Mouse (Mus musculus) limb, embryonic 10.5 days (tissue): ENCODE measurements around the gene Rasgef1b. TPM values are rescaled to one million over a fixed set of nuclear protein-coding genes. Genes with fewer than 3 reads are reported as not detected.

Experiments used
- DNase-seq: peaks from one replicate; pipeline ENCODE4 v3.0.0-alpha.2; 2017; ENCODE audit warnings: low spot score
- H3K27ac ChIP-seq: fragments of 300-500 bp; sonication (generic); 2 replicates; pipeline ENCODE4 v1.5.1; 2016; ENCODE audit warnings: mild to moderate bottlenecking
- H3K27me3 ChIP-seq: fragments of 300-500 bp; sonication (generic); 2 replicates; pipeline ENCODE4 v1.6.1; 2016; ENCODE audit warnings: low read depth, mild to moderate bottlenecking; ENCODE audit not compliant: poor library complexity, severe bottlenecking
- H3K36me3 ChIP-seq: fragments of 300-500 bp; sonication (generic); 2 replicates; pipeline ENCODE4 v1.6.1; 2016; ENCODE audit warnings: mild to moderate bottlenecking, moderate library complexity
- H3K4me1 ChIP-seq: fragments of 300-500 bp; sonication (generic); 2 replicates; pipeline ENCODE4 v1.6.1; 2016
- H3K4me3 ChIP-seq: fragments of 300-500 bp; sonication (generic); 2 replicates; pipeline ENCODE4 v1.5.1; 2016; ENCODE audit warnings: mild to moderate bottlenecking, moderate library complexity
- H3K9me3 ChIP-seq: fragments of 300-500 bp; sonication (generic); replicated peaks from 2 replicates; pipeline ENCODE4 v1.6.1; 2016; ENCODE audit warnings: mild to moderate bottlenecking
- WGBS: fragments of 180-500 bp; shearing (Covaris S2); methylation state at CpG from one replicate; pipeline ENCODE4 v1.1.7; 2016; 5-methylcytosine and 5-hydroxymethylcytosine counted together
- polyA plus RNA-seq: library from polyadenylated mRNA; unstranded; fragments of >200 nt; fragmentation: Nextera tagmentation; extraction: Ambion mirVana; gene quantifications from 2 replicates; pipeline ENCODE4 v1.2.1, GENCODE M21; 2016

The Rasgef1b gene
- polyA plus RNA-seq, 1 experiment from 2014 or later = 32.5 TPM

- Histone ChIP-seq H3K9me3 (no peaks in the 10 kb centered on the region), H3K4me1 (peaks cover 46% of the 10 kb centered on the region), H3K27me3 (no peaks in the 10 kb centered on the region), H3K27ac (no peak overlapping the region), H3K4me3 (no peak overlapping the region), H3K36me3 (no peaks in the 10 kb centered on the region)
- 91% methylated on average over 5 of the region's 5 CpGs for WGBS
- no peak for DNase-seq
Measured at GRCm38 (mm10) chr5:99620771-99621170, 108.1 kb downstream of the Rasgef1b start.

GRCm38 (mm10) chr5:99617271-99617800 lies 111.5 kb downstream of the Rasgef1b start:
- peaks cover 13% of the 10 kb centered on the region for H3K27me3 ChIP-seq
- 60% methylated on average over 5 of the region's 5 CpGs for WGBS

GRCm38 (mm10) chr5:99613321-99614118 lies 115.3 kb downstream of the Rasgef1b start:
- WGBS = under 1% methylated on average over 24 of the region's 24 CpGs
- Histone ChIP-seq H3K27ac (peak overlapping the region; percentile 47; the same call in 1 of the 2 replicates), H3K27me3 (peaks cover 42% of the 10 kb centered on the region), H3K36me3 (no peaks in the 10 kb centered on the region), H3K9me3 (no peaks in the 10 kb centered on the region), H3K4me1 (peaks cover 45% of the 10 kb centered on the region), H3K4me3 (peak overlapping the region; percentile 40)
- DNase-seq = peak; percentile 68

More at GRCm38 (mm10) chr5:99617271-99617800, 111.5 kb downstream of the Rasgef1b start:
- H3K9me3 ChIP-seq = no peaks in the 10 kb centered on the region
- no peak overlapping the region for H3K4me3 ChIP-seq
- DNase-seq = no peak
- H3K27ac ChIP-seq = no peak overlapping the region
- H3K36me3 ChIP-seq = no peaks in the 10 kb centered on the region
- peaks cover 43% of the 10 kb centered on the region for H3K4me1 ChIP-seq

- Histone ChIP-seq H3K27me3 (peaks cover 29% of the 10 kb centered on the region), H3K36me3 (no peaks in the 10 kb centered on the region), H3K4me3 (no peak overlapping the region), H3K4me1 (peaks cover 24% of the 10 kb centered on the region), H3K9me3 (no peaks in the 10 kb centered on the region), H3K27ac (no peak overlapping the region)
- no peak for DNase-seq
- WGBS = 74% methylated on average over 5 of the region's 5 CpGs
Measured at GRCm38 (mm10) chr5:99607602-99608001, 121.3 kb downstream of the Rasgef1b start.

GRCm38 (mm10) chr5:99606164-99606858 lies 122.6 kb downstream of the Rasgef1b start:
- H3K9me3 ChIP-seq = no peaks in the 10 kb centered on the region
- DNase-seq = no peak
- H3K27ac ChIP-seq = no peak overlapping the region
- H3K4me3 ChIP-seq = no peak overlapping the region
- WGBS = 90% methylated on average over 15 of the region's 15 CpGs
- peaks cover 22% of the 10 kb centered on the region for H3K27me3 ChIP-seq
- H3K36me3 ChIP-seq = no peaks in the 10 kb centered on the region
- peaks cover 24% of the 10 kb centered on the region for H3K4me1 ChIP-seq

- no peaks in the 10 kb centered on the region for H3K27me3 ChIP-seq
- no peaks in the 10 kb centered on the region for H3K36me3 ChIP-seq
- WGBS = 83% methylated on average over 10 of the region's 10 CpGs
- no peak overlapping the region for H3K4me3 ChIP-seq
- no peak for DNase-seq
- no peaks in the 10 kb centered on the region for H3K9me3 ChIP-seq
- H3K4me1 ChIP-seq = peaks cover 28% of the 10 kb centered on the region
- no peak overlapping the region for H3K27ac ChIP-seq
Measured at GRCm38 (mm10) chr5:99602244-99603023, 126.4 kb downstream of the Rasgef1b start.

- Histone ChIP-seq H3K9me3 (no peaks in the 10 kb centered on the region), H3K4me3 (no peak overlapping the region), H3K36me3 (no peaks in the 10 kb centered on the region), H3K4me1 (peaks cover 31% of the 10 kb centered on the region), H3K27ac (no peak overlapping the region), H3K27me3 (no peaks in the 10 kb centered on the region)
- 84% methylated on average over 11 of the region's 11 CpGs for WGBS
- no peak for DNase-seq
Measured at GRCm38 (mm10) chr5:99599376-99599775, 129.5 kb downstream of the Rasgef1b start.

GRCm38 (mm10) chr5:99598470-99599110 lies 130.3 kb downstream of the Rasgef1b start:
- Histone ChIP-seq H3K27ac (peak overlapping the region; percentile 53; the same call in 1 of the 2 replicates), H3K4me1 (peaks cover 31% of the 10 kb centered on the region), H3K27me3 (no peaks in the 10 kb centered on the region), H3K36me3 (no peaks in the 10 kb centered on the region), H3K4me3 (no peak overlapping the region), H3K9me3 (no peaks in the 10 kb centered on the region)
- 60% methylated on average over 10 of the region's 10 CpGs for WGBS
- DNase-seq = no peak

- H3K4me1 ChIP-seq = peaks cover 31% of the 10 kb centered on the region
- WGBS = 50% methylated on average over 7 of the region's 7 CpGs
Measured at GRCm38 (mm10) chr5:99597701-99598100, 131.2 kb downstream of the Rasgef1b start.

GRCm38 (mm10) chr5:99591348-99591747 lies 137.5 kb downstream of the Rasgef1b start:
- H3K9me3 ChIP-seq = no peaks in the 10 kb centered on the region
- no peak overlapping the region for H3K4me3 ChIP-seq
- H3K4me1 ChIP-seq = peaks cover 28% of the 10 kb centered on the region
- DNase-seq = no peak
- H3K36me3 ChIP-seq = no peaks in the 10 kb centered on the region
- H3K27ac ChIP-seq = peak overlapping the region; percentile 58
- WGBS = 40% methylated on average over 6 of the region's 6 CpGs
- no peaks in the 10 kb centered on the region for H3K27me3 ChIP-seq

More at GRCm38 (mm10) chr5:99597701-99598100, 131.2 kb downstream of the Rasgef1b start:
- Histone ChIP-seq H3K4me3 (no peak overlapping the region), H3K9me3 (no peaks in the 10 kb centered on the region), H3K27ac (peak overlapping the region; percentile 53; the same call in 1 of the 2 replicates), H3K27me3 (no peaks in the 10 kb centered on the region), H3K36me3 (no peaks in the 10 kb centered on the region)
- DNase-seq = no peak

- H3K4me3 ChIP-seq = no peak overlapping the region
- H3K9me3 ChIP-seq = no peaks in the 10 kb centered on the region
- H3K4me1 ChIP-seq = peaks cover 28% of the 10 kb centered on the region
- no peaks in the 10 kb centered on the region for H3K36me3 ChIP-seq
- peak overlapping the region; percentile 67 for H3K27ac ChIP-seq
- WGBS = 79% methylated on average over 4 of the region's 4 CpGs
- H3K27me3 ChIP-seq = no peaks in the 10 kb centered on the region
- DNase-seq = no peak
Measured at GRCm38 (mm10) chr5:99590539-99590938, 138.3 kb downstream of the Rasgef1b start.

- DNase-seq = no peak
- WGBS = 96% methylated on average over 5 of the region's 5 CpGs
- H3K36me3 ChIP-seq = no peaks in the 10 kb centered on the region
- peaks cover 28% of the 10 kb centered on the region for H3K4me1 ChIP-seq
- no peak overlapping the region for H3K4me3 ChIP-seq
- no peaks in the 10 kb centered on the region for H3K27me3 ChIP-seq
- no peaks in the 10 kb centered on the region for H3K9me3 ChIP-seq
- H3K27ac ChIP-seq = no peak overlapping the region
Measured at GRCm38 (mm10) chr5:99587994-99588393, 140.9 kb downstream of the Rasgef1b start.
